Mouse (Mus musculus): Measurements from ENCODE around the gene Slc39a10. TPM values are rescaled to one million over a fixed set of nuclear protein-coding genes. Genes with fewer than 3 reads are reported as not detected.
A peak's percentile ranks its signal among the peaks of the same experiment; 100 is the strongest.

Slc39a10 gene
- total RNA-seq (2014; rRNA removed) (85.3 and 88.2 TPM in 2 replicates), polyA plus RNA-seq (2015; fragmentation: Nextera tagmentation; extraction: Ambion mirVana) (44.6 and 52.9 TPM in 2 replicates)

DNA sequence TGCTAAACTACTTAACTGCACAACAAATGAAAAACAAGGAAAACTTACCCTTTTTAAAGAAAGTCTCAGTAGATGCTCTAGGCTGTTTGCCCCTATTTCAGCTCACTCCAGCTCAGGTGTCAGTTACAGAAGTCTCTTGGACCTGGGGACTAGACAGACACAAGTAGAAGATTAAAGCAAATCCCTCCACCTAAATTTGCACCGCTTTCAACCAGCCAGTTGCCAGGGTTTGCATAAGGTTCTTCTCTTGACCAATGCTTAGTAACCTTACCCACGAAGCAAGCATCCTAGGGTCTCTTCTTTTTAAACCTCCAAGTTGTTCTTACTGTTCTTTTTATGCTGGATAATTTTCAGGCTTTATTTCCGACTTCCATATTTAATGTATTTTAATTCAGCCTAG is at the start of gene Slc39a10:
Slc39a10 (minus strand) TSS at position 101 of the 400 bp plus-strand sequence.
- no peak within 1 kb of the TSS for H3K9ac ChIP-seq (replicated peaks; ENCODE audit: low read length, poor library complexity, severe bottlenecking)
- no peak within 1 kb of the TSS for H3K4me2 ChIP-seq (ENCODE audit: low read depth, low read length, poor library complexity, severe bottlenecking)
- no peak for TF ChIP-seq CTCF (IDR thresholded peaks at IDR 0.05)
- DNase-seq (ENCODE audit: low spot score) = no peak
- no peaks in the 10 kb centered on the region for H3K4me1 ChIP-seq (ENCODE audit: insufficient read depth, low read length)
- H3K27ac ChIP-seq (ENCODE audit: low read depth, low read length) = no peak within 1 kb of the TSS
- WGBS = 71% methylated on average over 3 of the region's 3 CpGs
- H3K27me3 ChIP-seq (ENCODE audit: insufficient read depth, low read length) = no peaks in the 10 kb centered on the region
- ATAC-seq (ENCODE audit: low FRiP score) = no peak
- no peak within 1 kb of the TSS for H3K4me3 ChIP-seq (ENCODE audit: low read depth, low read length)
- no peaks in the 10 kb centered on the region for H3K9me3 ChIP-seq (ENCODE audit: low read length)
- no peaks in the 10 kb centered on the region for H3K36me3 ChIP-seq (ENCODE audit: insufficient read depth, low read length)

- no peak for ATAC-seq (ENCODE audit: low FRiP score)
- H3K4me1 ChIP-seq (ENCODE audit: insufficient read depth, low read length) = no peaks in the 10 kb centered on the region
- TF ChIP-seq CTCF (IDR thresholded peaks at IDR 0.05) = no peak
- WGBS = 95% methylated on average over 2 of the region's 2 CpGs
- H3K4me3 ChIP-seq (ENCODE audit: low read depth, low read length) = no peak overlapping the region
- no peak overlapping the region for H3K27ac ChIP-seq (ENCODE audit: low read depth, low read length)
- no peak overlapping the region for H3K4me2 ChIP-seq (ENCODE audit: low read depth, low read length, poor library complexity, severe bottlenecking)
- no peaks in the 10 kb centered on the region for H3K9me3 ChIP-seq (ENCODE audit: low read length)
- no peak for DNase-seq (ENCODE audit: low spot score)
- no peaks in the 10 kb centered on the region for H3K36me3 ChIP-seq (ENCODE audit: insufficient read depth, low read length)
- H3K27me3 ChIP-seq (ENCODE audit: insufficient read depth, low read length) = no peaks in the 10 kb centered on the region
- no peak overlapping the region for H3K9ac ChIP-seq (replicated peaks; ENCODE audit: low read length, poor library complexity, severe bottlenecking)
These were observed 46.6 kb upstream of the Slc39a10 start for GRCm38 (mm10) chr1:46939295-46939694.

GRCm38 (mm10) chr1:46937641-46938040 is 45.0 kb upstream of the Slc39a10 start:
- Histone ChIP-seq H3K4me1 (ENCODE audit: insufficient read depth, low read length) (no peaks in the 10 kb centered on the region), H3K9ac (replicated peaks; ENCODE audit: low read length, poor library complexity, severe bottlenecking) (no peak overlapping the region), H3K36me3 (ENCODE audit: insufficient read depth, low read length) (no peaks in the 10 kb centered on the region), H3K4me2 (ENCODE audit: low read depth, low read length, poor library complexity, severe bottlenecking) (no peak overlapping the region), H3K9me3 (ENCODE audit: low read length) (no peaks in the 10 kb centered on the region), H3K4me3 (ENCODE audit: low read depth, low read length) (no peak overlapping the region), H3K27me3 (ENCODE audit: insufficient read depth, low read length) (no peaks in the 10 kb centered on the region), H3K27ac (ENCODE audit: low read depth, low read length) (no peak overlapping the region)
- 91% methylated on average over 2 of the region's 2 CpGs for WGBS
- ATAC-seq (ENCODE audit: low FRiP score) (no peak), DNase-seq (ENCODE audit: low spot score) (no peak)
- TF ChIP-seq CTCF (IDR thresholded peaks at IDR 0.05) = no peak

- H3K9ac ChIP-seq (replicated peaks; ENCODE audit: low read length, poor library complexity, severe bottlenecking) = no peak overlapping the region
- H3K27ac ChIP-seq (ENCODE audit: low read depth, low read length) = no peak overlapping the region
- H3K4me3 ChIP-seq (ENCODE audit: low read depth, low read length) = no peak overlapping the region
- no peaks in the 10 kb centered on the region for H3K27me3 ChIP-seq (ENCODE audit: insufficient read depth, low read length)
- no peaks in the 10 kb centered on the region for H3K4me1 ChIP-seq (ENCODE audit: insufficient read depth, low read length)
- no peaks in the 10 kb centered on the region for H3K9me3 ChIP-seq (ENCODE audit: low read length)
- DNase-seq (ENCODE audit: low spot score) = no peak
- ATAC-seq (ENCODE audit: low FRiP score) = no peak
- no peak overlapping the region for H3K4me2 ChIP-seq (ENCODE audit: low read depth, low read length, poor library complexity, severe bottlenecking)
- no peak for TF ChIP-seq CTCF (IDR thresholded peaks at IDR 0.05)
- no peaks in the 10 kb centered on the region for H3K36me3 ChIP-seq (ENCODE audit: insufficient read depth, low read length)
These were observed 34.5 kb upstream of the Slc39a10 start for GRCm38 (mm10) chr1:46927104-46927503.

DNA sequence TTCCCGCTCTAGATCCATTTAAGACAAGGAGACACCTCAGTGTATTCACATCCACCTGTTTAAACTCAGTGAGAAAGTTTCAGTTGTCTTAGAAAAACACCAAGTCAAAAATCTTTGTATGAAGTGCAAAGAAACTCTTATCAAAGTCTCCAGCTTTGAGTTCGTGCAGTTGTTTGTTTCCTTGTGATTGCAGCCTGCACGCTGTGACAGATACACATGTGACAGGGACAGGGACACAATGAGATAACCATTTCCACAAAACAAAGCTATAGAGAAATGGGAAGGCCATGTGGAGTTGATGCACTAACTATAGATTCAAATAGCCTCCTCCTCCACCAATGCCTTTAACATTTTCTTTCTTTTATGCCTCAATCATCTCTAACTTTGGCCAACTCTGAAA is 33.6 kb upstream of the Slc39a10 start:
- H3K4me2 ChIP-seq (ENCODE audit: low read depth, low read length, poor library complexity, severe bottlenecking) = no peak overlapping the region
- 80% methylated on average over 3 of the region's 3 CpGs for WGBS
- no peaks in the 10 kb centered on the region for H3K9me3 ChIP-seq (ENCODE audit: low read length)
- no peak for DNase-seq (ENCODE audit: low spot score)
- H3K4me1 ChIP-seq (ENCODE audit: insufficient read depth, low read length) = no peaks in the 10 kb centered on the region
- H3K4me3 ChIP-seq (ENCODE audit: low read depth, low read length) = no peak overlapping the region
- no peaks in the 10 kb centered on the region for H3K27me3 ChIP-seq (ENCODE audit: insufficient read depth, low read length)
- no peaks in the 10 kb centered on the region for H3K36me3 ChIP-seq (ENCODE audit: insufficient read depth, low read length)
- H3K9ac ChIP-seq (replicated peaks; ENCODE audit: low read length, poor library complexity, severe bottlenecking) = no peak overlapping the region
- no peak overlapping the region for H3K27ac ChIP-seq (ENCODE audit: low read depth, low read length)
- no peak for ATAC-seq (ENCODE audit: low FRiP score)
- TF ChIP-seq CTCF (IDR thresholded peaks at IDR 0.05) = no peak

DNA sequence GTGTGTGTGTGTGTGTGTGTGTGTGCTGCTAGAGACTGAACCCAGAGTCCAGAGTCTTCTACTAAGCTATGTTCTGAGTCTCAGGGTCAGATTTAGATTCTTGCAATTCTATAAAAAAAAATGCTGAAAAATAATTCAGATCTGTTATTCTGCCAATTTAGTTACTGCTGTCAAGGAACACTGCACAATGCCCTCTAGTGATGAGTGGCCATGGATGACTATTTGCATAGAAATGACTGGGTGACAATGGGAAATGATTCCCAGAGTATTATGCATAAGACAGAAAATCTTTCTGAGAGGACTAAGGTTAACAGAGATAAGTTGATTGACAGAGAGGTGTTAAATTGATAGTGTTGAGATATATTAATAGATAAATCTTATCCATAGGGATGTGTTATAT is 32.3 kb upstream of the Slc39a10 start:
- peak; percentile 52 for TF ChIP-seq CTCF (IDR thresholded peaks at IDR 0.05)
- no peak overlapping the region for H3K9ac ChIP-seq (replicated peaks; ENCODE audit: low read length, poor library complexity, severe bottlenecking)
- no peaks in the 10 kb centered on the region for H3K4me1 ChIP-seq (ENCODE audit: insufficient read depth, low read length)
- H3K27ac ChIP-seq (ENCODE audit: low read depth, low read length) = no peak overlapping the region
- no peaks in the 10 kb centered on the region for H3K36me3 ChIP-seq (ENCODE audit: insufficient read depth, low read length)
- H3K4me2 ChIP-seq (ENCODE audit: low read depth, low read length, poor library complexity, severe bottlenecking) = no peak overlapping the region
- no peak overlapping the region for H3K4me3 ChIP-seq (ENCODE audit: low read depth, low read length)
- no peaks in the 10 kb centered on the region for H3K27me3 ChIP-seq (ENCODE audit: insufficient read depth, low read length)
- H3K9me3 ChIP-seq (ENCODE audit: low read length) = no peaks in the 10 kb centered on the region
- DNase-seq (ENCODE audit: low spot score) (no peak), ATAC-seq (ENCODE audit: low FRiP score) (no peak)
